Mouse (Mus musculus): Measurements from ENCODE around the gene Sart3.

DNA sequence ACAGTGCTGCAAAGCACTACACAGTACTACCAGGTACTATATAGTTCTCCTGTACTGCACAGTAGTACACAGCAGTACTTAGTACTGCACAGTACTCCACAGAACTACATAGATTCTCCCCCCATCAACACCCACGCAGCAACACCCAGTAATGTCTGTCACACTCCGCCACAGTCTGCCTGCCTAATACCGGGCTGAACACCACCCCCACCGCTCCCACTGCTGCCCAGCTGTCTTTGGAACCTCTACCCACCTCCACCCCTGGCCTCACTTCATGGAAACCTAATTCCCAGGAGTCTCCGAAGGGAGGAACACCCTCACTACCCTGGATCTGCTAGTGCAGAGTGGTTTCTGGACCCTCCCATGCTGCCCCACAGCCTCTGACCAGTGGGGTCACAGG lies 8.5 kb upstream of the Sart3 start:
- no peak for TF ChIP-seq CTCF (IDR thresholded peaks at IDR 0.05; ENCODE audit: low read depth)
- no peak for TF ChIP-seq EP300 (IDR thresholded peaks at IDR 0.05; ENCODE audit: low read depth)

All from heart, postnatal 0 days (tissue).